Mouse (Mus musculus) E14TG2a.4 (cell line): ENCODE data around the gene Degs2.

Experiments
- CTCF ChIP-seq: conservative IDR thresholded peaks from 2 replicates; pipeline ENCODE4 v1.5.1; 2014; ENCODE audit warnings: low read length
- NANOG ChIP-seq: IDR thresholded peaks from 2 replicates; pipeline ENCODE4 v1.6.1; 2014; ENCODE audit warnings: borderline replicate concordance, low read length, mixed read lengths
- POU5F1 ChIP-seq: IDR thresholded peaks from 2 replicates; pipeline ENCODE4 v1.6.1; 2014; ENCODE audit warnings: low read length, borderline replicate concordance

- TF ChIP-seq CTCF (no peak), POU5F1 (no peak), NANOG (no peak)
Observed at GRCm38 (mm10) chr12:108642019-108642418, 60.1 kb downstream of the Degs2 start.
